Mouse (Mus musculus) brown adipose tissue, adult 24 weeks (tissue): Measurements from ENCODE around the gene Ehd1. TPM values are rescaled to one million over a fixed set of nuclear protein-coding genes. Genes with fewer than 3 reads are reported as not detected.
"Not testable (repeated sequence)": the region's sequence is repeated elsewhere in the genome, so short reads cannot be mapped to it uniquely, and the experiment has no call there.

Experiments
- H3K27ac ChIP-seq: fragments of 200-500 bp; replicated peaks from 2 replicates; pipeline ENCODE4 v1.5.1; 2012; ENCODE audit warnings: low read depth, mild to moderate bottlenecking, low read length
- H3K4me1 ChIP-seq: fragments of 200-500 bp; 2 replicates; pipeline ENCODE4 v1.6.1; 2012; ENCODE audit warnings: low read length, mixed read lengths; ENCODE audit not compliant: control insufficient read depth, insufficient read depth, insufficient read length
- H3K4me3 ChIP-seq: fragments of 200-500 bp; 2 replicates; pipeline ENCODE4 v1.5.1; 2012; ENCODE audit warnings: low read depth, mild to moderate bottlenecking, low read length, moderate library complexity; ENCODE audit not compliant: insufficient read depth
- polyA plus RNA-seq: library from polyadenylated mRNA; stranded (reverse); fragments of >200 nt; gene quantifications from 2 replicates; pipeline ENCODE4 v1.2.4, GENCODE M21; 2012; ENCODE audit not compliant: missing spikeins, insufficient read depth, insufficient read length

Gene Ehd1
- polyA plus RNA-seq, 1 experiment = 39.6 TPM

DNA sequence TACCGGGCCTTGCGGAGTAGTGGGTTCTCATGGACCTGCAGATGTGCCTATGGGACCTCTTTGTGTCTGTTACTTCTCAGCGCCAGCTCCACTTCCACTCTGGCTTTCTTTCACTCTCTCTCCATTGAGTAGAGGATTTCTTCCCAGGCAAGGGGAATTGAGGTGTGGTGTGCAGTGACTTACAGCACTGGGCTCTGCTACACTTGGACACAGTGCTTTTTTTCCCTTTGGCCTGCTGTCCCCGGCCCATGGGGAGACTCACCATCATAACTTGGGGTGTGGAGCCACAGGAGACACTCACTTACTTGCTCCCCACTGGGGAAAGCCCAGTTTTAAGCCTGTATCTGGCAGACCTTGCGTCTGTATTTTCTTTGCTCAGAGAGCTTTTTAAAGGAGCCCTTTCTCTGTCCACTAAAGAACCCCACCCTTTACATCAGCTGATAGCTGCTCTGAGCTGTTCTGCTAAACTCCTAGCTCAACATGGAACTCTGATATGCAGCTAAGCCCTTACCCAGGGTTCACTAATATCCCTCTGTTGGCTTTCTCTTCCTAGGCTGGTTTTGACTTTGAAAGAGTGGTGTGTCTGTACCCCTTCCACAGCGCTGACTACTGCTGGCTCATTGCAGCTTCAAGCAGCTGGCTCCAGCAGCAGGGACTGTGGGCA lies 3.1 kb downstream of the Ehd1 start:
- Histone ChIP-seq H3K4me1 (peaks cover 29% of the 10 kb centered on the region), H3K4me3 (peak overlapping the region; percentile 96), H3K27ac (peak overlapping the region; percentile 94)

- Histone ChIP-seq H3K4me3 (peak overlapping the region; percentile 12; the same call in 1 of the 2 replicates), H3K4me1 (peaks cover 33% of the 10 kb centered on the region), H3K27ac (no peak overlapping the region)
These were observed 4.0 kb downstream of the Ehd1 start for GRCm38 (mm10) chr19:6280554-6280953.

DNA sequence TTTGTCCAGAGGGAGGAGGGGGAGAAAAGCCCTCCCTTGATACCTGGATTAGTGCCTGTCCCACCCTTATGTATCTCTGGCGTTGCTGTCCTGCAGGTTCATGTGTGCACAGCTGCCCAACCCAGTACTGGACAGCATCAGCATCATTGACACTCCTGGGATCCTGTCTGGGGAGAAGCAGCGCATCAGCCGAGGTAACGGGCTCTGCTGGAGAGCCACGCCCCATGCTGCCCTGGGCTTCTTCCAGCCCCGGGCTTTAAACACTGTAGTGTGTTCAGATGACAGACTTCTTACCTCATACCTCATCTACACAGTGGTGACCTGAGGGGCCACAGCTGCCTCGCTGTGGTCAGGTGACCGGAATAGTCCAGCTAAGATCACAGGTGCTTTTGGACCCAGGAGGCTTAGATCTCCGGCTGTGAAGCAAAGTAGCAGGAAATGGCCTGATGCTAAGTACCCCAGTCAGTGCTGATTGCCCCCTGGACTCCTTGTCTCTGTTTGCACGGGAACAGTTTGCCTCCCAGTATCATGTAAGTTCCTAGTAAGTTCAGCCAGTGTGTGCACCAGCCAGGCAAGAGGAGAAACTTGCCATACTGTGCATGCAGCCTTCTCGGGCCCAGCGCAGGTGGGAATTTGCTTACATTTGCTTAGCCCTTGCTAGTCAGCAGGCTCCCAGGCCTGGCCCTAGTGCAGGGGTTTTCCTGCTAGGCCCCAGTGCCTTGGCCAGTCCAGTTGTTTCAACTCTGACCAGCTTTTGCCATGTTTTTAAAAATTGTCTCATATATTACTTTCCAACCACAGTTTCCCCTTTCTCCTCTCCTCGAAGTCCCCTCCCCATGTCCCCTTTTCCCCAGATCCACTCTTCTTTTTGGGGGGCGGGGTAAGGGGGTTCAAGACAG lies 4.8 kb downstream of the Ehd1 start:
- peaks cover 39% of the 10 kb centered on the region for H3K4me1 ChIP-seq
- H3K27ac ChIP-seq = no peak overlapping the region
- peak overlapping the region; percentile 4; the same call in 1 of the 2 replicates for H3K4me3 ChIP-seq

DNA sequence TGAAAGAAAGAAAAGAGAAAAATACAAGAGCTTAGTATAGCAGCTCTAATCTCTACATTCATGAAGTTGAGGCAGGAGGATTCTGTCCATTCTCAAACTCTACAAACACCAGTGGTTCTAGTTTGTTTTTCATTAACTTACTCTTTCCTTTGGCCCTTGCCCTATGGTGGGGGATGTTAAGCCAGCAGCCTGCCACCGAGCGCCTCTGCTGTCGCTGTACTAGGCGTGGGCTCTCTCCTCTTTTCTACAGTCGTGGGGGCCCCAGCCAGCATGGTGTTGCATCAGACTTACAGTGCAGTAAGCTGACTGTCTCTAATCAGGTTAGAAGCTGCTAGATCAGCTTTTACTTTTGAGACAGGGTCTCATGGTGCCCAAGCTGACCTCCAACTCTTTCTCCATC lies 6.5 kb downstream of the Ehd1 start:
- Histone ChIP-seq H3K4me3 (no peak overlapping the region), H3K4me1 (peaks cover 53% of the 10 kb centered on the region), H3K27ac (no peak overlapping the region)

GRCm38 (mm10) chr19:6284502-6284901 lies 8.0 kb downstream of the Ehd1 start:
- Histone ChIP-seq H3K4me1 (peaks cover 60% of the 10 kb centered on the region), H3K4me3 (no peak overlapping the region), H3K27ac (peak overlapping the region; percentile 93)

- Histone ChIP-seq H3K27ac (peak overlapping the region; percentile 93), H3K4me3 (no peak overlapping the region), H3K4me1 (peaks cover 64% of the 10 kb centered on the region)
These were observed 8.7 kb downstream of the Ehd1 start for GRCm38 (mm10) chr19:6285226-6285625.

GRCm38 (mm10) chr19:6285632-6286433 lies 9.3 kb downstream of the Ehd1 start:
- peak overlapping the region; percentile 93 for H3K27ac ChIP-seq
- H3K4me1 ChIP-seq = peaks cover 61% of the 10 kb centered on the region
- no peak overlapping the region for H3K4me3 ChIP-seq

DNA sequence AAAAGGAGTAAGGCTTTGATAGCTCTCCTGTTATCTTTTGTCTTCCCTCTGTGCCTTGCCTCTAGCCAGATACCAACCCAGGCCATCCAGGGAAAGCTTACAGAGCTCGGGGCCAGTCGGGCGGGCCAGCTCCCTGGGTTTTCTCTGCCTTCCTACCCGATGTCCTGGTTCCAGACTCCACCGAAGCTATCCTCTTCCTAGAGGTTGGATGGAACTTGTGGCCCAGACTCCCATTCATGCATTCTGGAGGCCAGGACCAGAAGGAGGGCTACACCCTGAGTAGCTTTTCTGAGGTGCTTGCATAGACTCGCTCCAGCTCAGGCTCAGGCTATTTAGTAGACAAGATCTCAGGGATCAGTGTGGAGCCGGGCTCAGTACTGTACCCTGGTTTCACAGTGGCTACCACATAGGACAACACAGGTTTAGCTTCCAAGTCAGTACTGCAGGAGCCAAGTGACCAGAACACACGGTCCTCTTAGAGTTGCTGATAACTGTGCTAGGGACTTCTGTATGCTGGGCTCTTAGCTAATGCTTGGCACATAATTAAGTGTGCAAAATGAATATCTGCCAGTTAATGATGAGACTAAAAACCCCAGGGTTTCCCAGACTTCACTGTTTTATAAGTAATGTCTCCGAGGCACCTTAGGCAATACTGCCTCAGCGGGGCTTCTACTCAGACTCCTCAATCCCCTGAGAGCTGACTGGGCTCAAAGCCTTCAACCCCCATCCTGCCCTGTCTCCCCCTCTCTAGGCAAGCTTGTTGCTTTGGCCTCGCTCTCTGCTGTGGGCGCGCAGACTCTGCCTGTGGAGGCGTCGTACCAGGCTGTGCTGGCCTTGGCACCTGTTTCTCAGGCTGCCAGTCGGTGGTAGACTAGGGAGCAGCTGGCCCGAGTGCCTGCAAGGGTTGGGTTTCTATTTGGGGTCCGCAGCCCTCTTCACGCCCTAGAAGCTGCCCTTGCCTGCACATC lies 10.2 kb downstream of the Ehd1 start:
- H3K27ac ChIP-seq = peak overlapping the region; percentile 93
- H3K4me3 ChIP-seq = no peak overlapping the region
- peaks cover 60% of the 10 kb centered on the region for H3K4me1 ChIP-seq

DNA sequence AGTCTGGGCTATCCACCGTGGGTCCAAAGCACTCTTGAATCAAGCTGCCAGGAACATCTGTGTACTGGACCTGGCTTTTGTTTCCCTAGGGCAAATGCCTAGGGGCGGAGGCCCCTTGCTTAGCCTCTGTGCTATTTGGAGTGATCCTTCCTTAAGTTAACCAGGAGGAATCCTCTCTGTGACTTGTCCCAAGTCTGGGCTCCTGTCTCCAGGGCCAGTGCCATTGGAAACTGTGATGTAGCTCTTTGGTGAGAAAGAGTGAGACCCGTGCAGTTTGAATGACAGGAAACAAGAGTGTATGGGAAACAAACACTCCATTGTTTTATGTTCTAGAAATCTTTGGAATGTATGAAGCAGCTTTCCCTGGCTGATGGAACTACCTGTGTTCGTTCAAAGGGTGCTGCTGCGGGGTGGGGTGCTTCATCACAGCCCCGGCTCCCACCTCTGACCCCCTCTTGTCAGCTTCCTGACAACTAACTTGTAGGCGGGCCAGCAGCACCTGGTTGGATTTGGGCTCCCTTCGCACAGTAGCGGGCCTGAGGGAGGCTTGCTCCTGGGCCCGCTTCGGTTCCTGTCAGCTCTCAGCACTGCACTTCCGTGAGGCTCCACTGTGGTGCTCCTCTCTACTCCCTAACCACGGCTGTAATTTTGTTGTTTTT lies 11.8 kb downstream of the Ehd1 start:
- H3K4me1 ChIP-seq = peaks cover 71% of the 10 kb centered on the region
- peak overlapping the region; percentile 93 for H3K27ac ChIP-seq
- no peak overlapping the region for H3K4me3 ChIP-seq

GRCm38 (mm10) chr19:6289696-6290238 lies 13.2 kb downstream of the Ehd1 start:
- Histone ChIP-seq H3K4me3 (no peak overlapping the region), H3K27ac (peak overlapping the region; percentile 87), H3K4me1 (peaks cover 72% of the 10 kb centered on the region)

- H3K27ac ChIP-seq = peak overlapping the region; percentile 70
- not testable (repeated sequence) for H3K4me3 ChIP-seq
- peaks cover 73% of the 10 kb centered on the region for H3K4me1 ChIP-seq
These were observed 14.2 kb downstream of the Ehd1 start for GRCm38 (mm10) chr19:6290720-6291116.

DNA sequence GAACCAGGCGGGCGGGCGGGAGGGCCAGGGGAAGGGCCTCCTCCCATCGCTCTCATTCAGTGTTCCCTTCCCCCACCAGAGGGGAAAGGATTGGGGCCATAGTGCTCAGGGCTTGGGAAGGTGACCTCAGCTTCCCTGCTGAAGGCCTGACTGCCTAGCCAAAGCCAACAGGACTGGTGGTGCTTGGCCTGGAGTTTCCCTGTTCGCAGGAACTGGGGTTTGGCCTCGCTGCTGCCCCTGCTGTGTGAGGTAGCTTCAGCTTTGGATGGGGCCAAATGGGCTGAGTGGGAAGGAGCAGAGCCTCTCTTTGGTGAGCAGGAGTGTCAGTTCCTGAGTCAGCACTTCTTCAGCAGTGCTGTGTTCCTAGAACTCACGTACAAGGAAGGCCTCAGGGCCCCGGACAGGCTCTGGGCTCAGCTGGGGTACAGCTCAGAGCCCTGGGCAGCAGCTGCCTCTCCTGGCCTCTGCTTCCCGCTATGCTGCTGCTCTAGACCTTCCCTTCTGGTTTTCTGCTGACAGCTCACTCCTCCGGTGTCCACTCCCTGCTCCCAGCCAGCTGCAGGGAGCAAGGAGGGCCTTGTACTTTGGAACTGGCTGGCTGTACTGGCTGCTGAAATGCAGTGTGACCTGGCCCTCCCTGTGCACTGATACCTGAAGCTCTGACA lies 14.7 kb downstream of the Ehd1 start:
- peak overlapping the region; percentile 70 for H3K27ac ChIP-seq
- peaks cover 73% of the 10 kb centered on the region for H3K4me1 ChIP-seq
- peak overlapping the region; percentile 0; the same call in 1 of the 2 replicates for H3K4me3 ChIP-seq

GRCm38 (mm10) chr19:6292262-6292661 lies 15.7 kb downstream of the Ehd1 start:
- Histone ChIP-seq H3K27ac (peak overlapping the region; percentile 70), H3K4me3 (no peak overlapping the region), H3K4me1 (peaks cover 74% of the 10 kb centered on the region)
